Mouse (Mus musculus) erythroblast, embryonic 14.5 days (primary cell): Measurements from ENCODE around the gene Josd2. TPM values are rescaled to one million over a fixed set of nuclear protein-coding genes. Genes with fewer than 3 reads are reported as not detected.

Experiments used
- H3K27me3 ChIP-seq: 2 replicates; pipeline ENCODE4 v1.6.1; 2012; ENCODE audit warnings: inconsistent platforms; ENCODE audit not compliant: control insufficient read depth
- H3K36me3 ChIP-seq: 2 replicates; pipeline ENCODE4 v1.6.1; 2012; ENCODE audit warnings: mild to moderate bottlenecking, inconsistent platforms; ENCODE audit not compliant: control insufficient read depth
- H3K4me1 ChIP-seq: 2 replicates; pipeline ENCODE4 v1.6.1; 2012; ENCODE audit warnings: inconsistent platforms; ENCODE audit not compliant: control insufficient read depth
- H3K4me3 ChIP-seq: replicated peaks from 2 replicates; pipeline ENCODE3; 2012; ENCODE audit warnings: moderate library complexity, mild to moderate bottlenecking, inconsistent platforms
- H3K9me3 ChIP-seq: 2 replicates; pipeline ENCODE4 v1.6.1; 2012; ENCODE audit warnings: low read length, inconsistent platforms, mixed read lengths; ENCODE audit not compliant: control insufficient read depth
- GATA1 ChIP-seq: IDR thresholded peaks from 2 replicates; pipeline ENCODE4 v1.6.1; 2012; ENCODE audit warnings: low read length, inconsistent platforms, mixed read lengths
- TAL1 ChIP-seq: IDR thresholded peaks from 3 replicates; pipeline ENCODE4 v1.6.1; 2012; ENCODE audit warnings: low read length, inconsistent platforms, mixed read lengths
- polyA plus RNA-seq: library from polyadenylated mRNA; stranded (reverse); fragments of >175 nt; gene quantifications from 2 replicates; pipeline ENCODE4 v1.2.3, GENCODE M21; 2012

Josd2 gene
- polyA plus RNA-seq, 1 experiment, result 1,062 TPM

DNA sequence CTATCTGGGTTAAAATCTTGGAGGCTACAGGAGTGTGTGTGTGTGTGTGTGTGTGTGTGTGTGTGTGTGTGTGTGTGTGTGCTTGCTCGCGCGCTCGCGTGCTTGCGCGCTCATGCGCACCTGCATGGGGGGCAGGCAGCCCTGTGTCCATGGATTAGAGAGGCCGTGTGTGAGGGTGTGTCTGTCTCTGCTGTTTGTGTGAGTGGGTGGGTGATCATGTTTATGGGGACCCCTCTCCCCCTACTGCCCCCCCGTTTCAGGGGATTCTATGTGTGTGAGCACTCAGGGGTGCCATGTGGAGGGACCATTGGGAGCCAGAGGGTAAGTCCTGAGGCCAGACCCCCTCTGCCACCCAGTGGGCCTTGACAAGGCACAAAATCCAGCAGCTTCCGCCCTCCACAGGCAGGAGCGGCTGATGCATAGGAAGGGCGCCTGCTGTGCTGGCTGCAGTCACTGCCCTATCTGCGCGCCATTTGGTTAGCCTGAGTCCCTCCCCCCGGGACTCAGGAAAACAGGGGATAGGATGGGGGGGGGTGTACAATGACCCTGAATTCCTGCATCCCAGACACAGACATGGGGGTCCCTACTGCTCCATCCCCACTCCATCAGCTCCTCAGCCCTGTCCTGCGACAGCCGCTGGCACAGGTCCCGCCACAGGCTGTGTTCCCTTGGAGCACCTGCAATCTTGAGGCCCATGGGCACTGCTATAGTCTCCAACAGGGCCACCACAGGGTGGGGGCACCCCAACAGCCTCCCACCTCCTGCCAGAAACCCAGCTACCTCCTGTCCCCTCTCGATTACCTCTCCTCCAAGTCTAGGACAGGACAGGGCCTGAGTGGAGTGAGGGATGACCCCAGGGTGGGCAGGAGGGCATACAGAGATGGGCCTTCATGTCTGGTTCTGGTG is 24.3 kb upstream of the Josd2 start:
- H3K27me3 ChIP-seq, result peaks cover 94% of the 10 kb centered on the region
- no peak for TF ChIP-seq TAL1
- H3K36me3 ChIP-seq, result no peaks in the 10 kb centered on the region
- H3K4me3 ChIP-seq, result no peak overlapping the region
- H3K9me3 ChIP-seq, result peaks cover 2% of the 10 kb centered on the region; the same call in 1 of the 2 replicates
- peaks cover 13% of the 10 kb centered on the region for H3K4me1 ChIP-seq

DNA sequence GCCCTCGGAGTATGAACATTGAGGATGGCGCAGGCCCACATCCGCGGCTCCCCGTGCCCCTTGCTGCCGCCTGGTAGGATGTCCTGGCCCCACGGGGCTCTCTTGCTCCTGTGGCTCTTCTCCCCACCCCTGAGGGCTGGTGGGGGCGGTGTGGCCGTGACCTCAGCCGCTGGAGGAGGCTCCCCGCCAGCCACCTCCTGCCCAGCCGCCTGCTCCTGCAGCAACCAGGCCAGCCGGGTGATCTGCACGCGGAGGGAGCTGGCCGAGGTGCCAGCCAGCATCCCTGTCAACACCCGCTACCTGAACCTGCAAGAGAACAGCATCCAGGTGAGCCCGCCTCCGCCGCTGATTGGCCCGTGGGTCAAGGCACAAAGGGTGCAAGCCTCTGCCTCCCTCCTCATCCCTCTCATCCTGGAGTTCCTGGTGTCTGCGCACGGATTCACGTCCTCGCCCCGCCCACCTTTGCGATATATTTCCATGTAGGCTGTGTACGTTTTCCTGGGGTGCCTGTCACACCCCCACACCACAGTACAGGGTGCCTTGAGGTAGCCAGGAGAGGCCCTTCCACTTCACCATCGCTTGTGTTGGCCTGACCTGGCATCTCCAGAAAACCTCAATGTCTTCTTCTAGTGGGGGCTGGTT is 22.8 kb upstream of the Josd2 start:
- peaks cover 13% of the 10 kb centered on the region for H3K4me1 ChIP-seq
- H3K36me3 ChIP-seq, result no peaks in the 10 kb centered on the region
- peaks cover 2% of the 10 kb centered on the region; the same call in 1 of the 2 replicates for H3K9me3 ChIP-seq
- no peak overlapping the region for H3K4me3 ChIP-seq
- TF ChIP-seq GATA1, result no peak
- TF ChIP-seq TAL1, result no peak
- peaks cover 97% of the 10 kb centered on the region for H3K27me3 ChIP-seq

GRCm38 (mm10) chr7:44445528-44445923 is 22.3 kb upstream of the Josd2 start:
- no peak overlapping the region for H3K4me3 ChIP-seq
- TF ChIP-seq GATA1 (no peak), TAL1 (no peak)
- H3K36me3 ChIP-seq, result no peaks in the 10 kb centered on the region
- peaks cover 96% of the 10 kb centered on the region for H3K27me3 ChIP-seq
- peaks cover 13% of the 10 kb centered on the region for H3K4me1 ChIP-seq
- H3K9me3 ChIP-seq, result peaks cover 2% of the 10 kb centered on the region; the same call in 1 of the 2 replicates

GRCm38 (mm10) chr7:44446070-44446855 is 21.5 kb upstream of the Josd2 start:
- Histone ChIP-seq H3K4me3 (no peak overlapping the region), H3K9me3 (peaks cover 2% of the 10 kb centered on the region; the same call in 1 of the 2 replicates), H3K4me1 (peaks cover 13% of the 10 kb centered on the region), H3K36me3 (no peaks in the 10 kb centered on the region), H3K27me3 (peaks cover 91% of the 10 kb centered on the region)
- TF ChIP-seq TAL1, result no peak
- TF ChIP-seq GATA1, result no peak

DNA sequence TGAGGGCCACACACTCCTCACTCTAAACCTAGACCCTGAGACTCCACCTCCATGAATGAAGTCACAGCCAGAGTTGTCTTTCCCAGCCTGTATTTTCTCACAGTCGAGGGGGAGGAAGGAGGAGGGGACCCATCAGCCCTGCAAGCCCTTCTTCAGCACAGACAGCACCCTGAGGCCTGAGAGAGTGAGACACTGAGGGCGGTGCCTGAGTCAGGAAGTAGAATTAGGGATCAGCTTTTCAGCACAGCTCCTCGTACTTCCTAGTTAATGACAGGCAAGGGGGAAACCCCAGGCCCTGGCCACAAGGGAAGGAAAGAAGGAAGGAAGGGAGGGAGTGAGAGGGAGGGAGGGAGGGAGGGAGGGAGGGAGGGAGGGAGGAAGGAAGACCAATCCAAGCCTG is 14.5 kb upstream of the Josd2 start:
- TF ChIP-seq TAL1 (no peak), GATA1 (no peak)
- Histone ChIP-seq H3K4me1 (peaks cover 30% of the 10 kb centered on the region), H3K36me3 (no peaks in the 10 kb centered on the region), H3K27me3 (peaks cover 62% of the 10 kb centered on the region), H3K9me3 (no peaks in the 10 kb centered on the region; the same call in 1 of the 2 replicates), H3K4me3 (no peak overlapping the region)

GRCm38 (mm10) chr7:44456302-44456701 is 11.5 kb upstream of the Josd2 start:
- H3K4me1 ChIP-seq, result peaks cover 32% of the 10 kb centered on the region
- H3K9me3 ChIP-seq, result peaks cover 8% of the 10 kb centered on the region
- TF ChIP-seq TAL1 (no peak), GATA1 (no peak)
- no peaks in the 10 kb centered on the region for H3K36me3 ChIP-seq
- no peak overlapping the region for H3K4me3 ChIP-seq
- peaks cover 68% of the 10 kb centered on the region for H3K27me3 ChIP-seq

DNA sequence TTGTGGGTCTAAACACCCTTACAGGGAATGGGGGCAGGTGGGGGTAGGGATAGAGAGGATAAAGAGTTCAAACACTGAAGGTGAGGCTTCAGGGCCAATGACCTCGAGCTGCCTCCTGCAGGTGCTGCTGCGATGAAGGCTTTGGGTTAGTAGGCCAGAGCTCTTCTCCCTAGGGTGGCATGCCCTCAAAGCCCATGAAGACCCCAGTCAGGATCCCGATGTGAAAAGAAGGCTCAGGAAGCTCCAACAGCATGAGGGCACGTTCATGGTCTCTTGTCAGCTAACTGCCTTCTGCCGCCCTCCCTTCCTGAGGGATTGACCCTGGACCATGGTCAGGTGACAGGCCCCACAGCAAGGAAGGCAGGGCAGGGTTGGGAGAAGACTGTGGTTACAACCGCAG is 7.7 kb upstream of the Josd2 start:
- Histone ChIP-seq H3K4me3 (no peak overlapping the region), H3K9me3 (peaks cover 21% of the 10 kb centered on the region), H3K36me3 (0 out of 2 replicates have a peak, but pooled peaks cover under 1% of the 10 kb centered on the region), H3K4me1 (peaks cover 56% of the 10 kb centered on the region), H3K27me3 (peaks cover 77% of the 10 kb centered on the region)
- TF ChIP-seq TAL1 (no peak), GATA1 (no peak)

DNA sequence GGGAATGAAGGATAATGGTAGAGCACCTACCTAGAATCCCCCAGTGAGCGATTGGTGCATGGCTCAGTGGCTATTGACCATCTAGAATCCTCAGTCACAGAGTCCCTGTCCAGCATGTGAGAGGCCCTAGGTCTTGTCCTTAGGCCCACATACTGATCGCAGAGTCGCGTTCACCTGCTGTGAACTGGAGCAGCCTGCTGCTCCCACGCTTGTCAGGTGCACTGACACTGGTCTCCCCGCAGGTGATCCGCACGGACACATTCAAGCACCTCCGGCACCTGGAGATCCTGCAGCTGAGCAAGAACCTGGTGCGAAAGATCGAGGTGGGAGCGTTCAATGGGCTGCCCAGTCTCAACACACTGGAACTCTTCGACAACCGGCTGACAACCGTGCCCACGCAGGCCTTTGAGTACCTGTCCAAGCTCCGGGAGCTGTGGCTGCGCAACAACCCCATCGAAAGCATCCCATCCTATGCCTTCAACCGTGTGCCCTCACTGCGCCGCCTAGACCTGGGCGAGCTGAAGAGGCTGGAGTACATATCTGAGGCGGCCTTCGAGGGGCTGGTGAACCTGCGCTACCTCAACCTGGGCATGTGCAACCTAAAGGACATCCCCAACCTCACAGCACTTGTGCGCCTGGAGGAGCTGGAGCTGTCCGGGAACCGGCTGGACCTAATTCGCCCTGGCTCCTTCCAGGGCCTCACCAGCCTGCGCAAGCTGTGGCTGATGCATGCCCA is 6.8 kb upstream of the Josd2 start:
- peaks cover 59% of the 10 kb centered on the region for H3K4me1 ChIP-seq
- peaks cover 21% of the 10 kb centered on the region for H3K9me3 ChIP-seq
- H3K4me3 ChIP-seq, result no peak overlapping the region
- TF ChIP-seq GATA1 (no peak), TAL1 (no peak)
- peaks cover 2% of the 10 kb centered on the region; the same call in 1 of the 2 replicates for H3K36me3 ChIP-seq
- H3K27me3 ChIP-seq, result peaks cover 77% of the 10 kb centered on the region
